21 mouse cellular contexts compared by ENCODE assay signal in the genomic region with DNA sequence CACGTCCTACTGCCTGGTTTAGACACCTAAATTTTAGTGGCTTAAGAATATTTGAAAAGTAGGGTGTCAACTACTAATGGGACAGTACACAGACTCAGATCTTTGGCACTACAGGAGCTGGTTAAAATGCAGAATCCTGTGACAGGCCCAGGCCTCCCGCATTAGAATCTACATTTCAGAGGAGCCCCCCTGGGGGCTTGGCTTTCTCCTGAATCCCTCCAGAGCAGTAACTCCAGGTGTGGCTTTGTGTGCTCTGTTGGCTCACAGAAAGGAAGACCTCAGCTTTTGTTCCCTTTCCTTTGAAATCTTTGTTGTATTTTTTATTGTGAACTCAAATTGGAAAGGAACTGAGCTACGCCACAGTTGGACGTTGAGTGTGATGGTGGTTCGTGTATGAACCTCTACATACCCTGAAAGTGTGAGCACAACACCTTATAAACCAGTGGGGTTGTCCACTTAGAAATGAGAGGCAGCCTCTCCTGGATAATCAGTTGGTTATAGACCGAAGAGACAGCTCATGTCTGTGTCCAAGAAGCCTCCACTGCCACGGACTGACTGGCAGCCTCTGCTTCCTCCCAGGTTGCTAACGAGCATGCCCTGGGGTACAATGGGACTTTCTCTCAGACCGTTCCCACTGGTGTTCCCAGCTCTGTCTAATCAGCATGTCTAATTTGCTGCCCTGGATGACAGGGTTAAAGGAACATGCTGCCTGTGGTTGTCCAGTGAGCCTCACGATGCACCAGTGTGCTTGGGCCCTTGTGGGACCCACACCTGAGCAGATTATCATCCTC. TPM values are rescaled to one million over a fixed set of nuclear protein-coding genes. Genes with fewer than 3 reads are reported as not detected.
DNase-seq lines count a peak whose midpoint lies in the region; ATAC-seq and TF ChIP-seq lines count a peak whose summit lies in the region.
"Had no signal": no experiment of that assay in that cellular context is flagged by ENCODE, and none has a peak within 500 bp of the region (broad histone marks: within the 10 kb centered on the region; RNA-seq: fewer than 3 reads in every experiment).

No protein-coding gene starts in this region.

- H3K27ac ChIP-seq in hindbrain, embryonic 11.5 days (ENCODE audit: low read depth, low read length) = no peak overlapping the region
- no peak overlapping the region for H3K27ac ChIP-seq in hindbrain, embryonic 13.5 days
- H3K27ac ChIP-seq in midbrain, embryonic 16.5 days (ENCODE audit: low read length) = no peak overlapping the region
- H3K27ac ChIP-seq: embryonic facial prominence, embryonic 15.5 days; heart, embryonic 15.5 days; intestine, embryonic 15.5 days had no signal

- no peak overlapping the region for H3K9ac ChIP-seq in hindbrain, embryonic 11.5 days (ENCODE audit: low read depth, low read length)
- no peak overlapping the region for H3K9ac ChIP-seq in hindbrain, embryonic 13.5 days
- H3K9ac ChIP-seq in midbrain, embryonic 16.5 days (ENCODE audit: low read depth, low read length) = no peak overlapping the region
- H3K9ac ChIP-seq: embryonic facial prominence, embryonic 15.5 days; heart, embryonic 15.5 days; intestine, embryonic 15.5 days; liver, postnatal 0 days had no signal

- H3K9me3 ChIP-seq in hindbrain, embryonic 11.5 days (ENCODE audit: control insufficient read depth, low read length) = no peaks in the 10 kb centered on the region
- H3K9me3 ChIP-seq in hindbrain, embryonic 13.5 days = no peaks in the 10 kb centered on the region
- H3K9me3 ChIP-seq in E14TG2a.4 (ENCODE audit: low read length) = peaks cover 28% of the 10 kb centered on the region; the same call in 1 of the 2 replicates
- no peaks in the 10 kb centered on the region for H3K9me3 ChIP-seq in midbrain, embryonic 16.5 days (replicated peaks; ENCODE audit: control insufficient read depth, low read length, poor library complexity, severe bottlenecking)
- H3K9me3 ChIP-seq: embryonic facial prominence, embryonic 15.5 days; heart, embryonic 15.5 days; intestine, embryonic 15.5 days had no signal

- peak; percentile 46; the same call in 1 of the 2 replicates for ATAC-seq in hindbrain, embryonic 11.5 days (ENCODE audit: low FRiP score)
- no peak for ATAC-seq in hindbrain, embryonic 13.5 days (ENCODE audit: low FRiP score)
- ATAC-seq in midbrain, embryonic 16.5 days = peak; percentile 52; the same call in 1 of the 2 replicates
- ATAC-seq: activated CD4-positive, CD25-positive, alpha-beta regulatory T cell, adult 4 months; intestine, embryonic 15.5 days; liver, postnatal 0 days had no signal

- H3K4me3 ChIP-seq in hindbrain, embryonic 11.5 days (ENCODE audit: low read depth, low read length) = no peak overlapping the region
- H3K4me3 ChIP-seq in hindbrain, embryonic 13.5 days = no peak overlapping the region
- H3K4me3 ChIP-seq in E14TG2a.4 (replicated peaks; ENCODE audit: low read length) = 0 out of 2 replicates have a peak overlapping the region, but pooled peaks have one; percentile 8
- no peak overlapping the region for H3K4me3 ChIP-seq in midbrain, embryonic 16.5 days (ENCODE audit: low read depth, low read length)
- H3K4me3 ChIP-seq: embryonic facial prominence, embryonic 15.5 days; heart, embryonic 15.5 days; intestine, embryonic 15.5 days; myocyte had no signal

- H3K27me3 ChIP-seq in hindbrain, embryonic 11.5 days (ENCODE audit: control insufficient read depth, insufficient read depth, low read length) = no peaks in the 10 kb centered on the region
- peaks cover 15% of the 10 kb centered on the region; the same call in 1 of the 2 replicates for H3K27me3 ChIP-seq in hindbrain, embryonic 13.5 days
- H3K27me3 ChIP-seq in E14TG2a.4 (ENCODE audit: insufficient read depth, low read length) = peaks cover 55% of the 10 kb centered on the region
- no peaks in the 10 kb centered on the region for H3K27me3 ChIP-seq in midbrain, embryonic 16.5 days (ENCODE audit: control insufficient read depth, insufficient read depth, low read depth, low read length)
- H3K27me3 ChIP-seq: embryonic facial prominence, embryonic 15.5 days; heart, embryonic 15.5 days; intestine, embryonic 15.5 days had no signal

- no peak for TF ChIP-seq CTCF in E14TG2a.4 (conservative IDR thresholded peaks at IDR 0.05; ENCODE audit: low read length)

- WGBS in hindbrain, embryonic 11.5 days = 15% methylated on average over 10 of the region's 10 CpGs
- 15% methylated on average over 10 of the region's 10 CpGs for WGBS in hindbrain, embryonic 13.5 days
- 15% methylated on average over 10 of the region's 10 CpGs for WGBS in midbrain, embryonic 16.5 days

- H3K36me3 ChIP-seq in hindbrain, embryonic 11.5 days (ENCODE audit: control insufficient read depth, insufficient read depth, low read length) = no peaks in the 10 kb centered on the region
- no peaks in the 10 kb centered on the region for H3K36me3 ChIP-seq in hindbrain, embryonic 13.5 days
- no peaks in the 10 kb centered on the region for H3K36me3 ChIP-seq in E14TG2a.4 (ENCODE audit: insufficient read depth, low read length)
- H3K36me3 ChIP-seq in midbrain, embryonic 16.5 days (ENCODE audit: control insufficient read depth, insufficient read depth, low read length) = no peaks in the 10 kb centered on the region
- H3K36me3 ChIP-seq: embryonic facial prominence, embryonic 15.5 days; heart, embryonic 15.5 days; intestine, embryonic 15.5 days had no signal

- H3K4me1 ChIP-seq in hindbrain, embryonic 11.5 days (replicated peaks; ENCODE audit: control insufficient read depth, insufficient read depth, low read length) = no peaks in the 10 kb centered on the region; the same call in 1 of the 2 replicates
- peaks cover 27% of the 10 kb centered on the region for H3K4me1 ChIP-seq in hindbrain, embryonic 13.5 days (replicated peaks)
- H3K4me1 ChIP-seq in E14TG2a.4 (replicated peaks; ENCODE audit: low read depth, low read length) = peaks cover 23% of the 10 kb centered on the region
- H3K4me1 ChIP-seq in midbrain, embryonic 16.5 days (ENCODE audit: control insufficient read depth, insufficient read depth, low read length) = peaks cover 15% of the 10 kb centered on the region
- H3K4me1 ChIP-seq: embryonic facial prominence, embryonic 15.5 days; heart, embryonic 15.5 days; intestine, embryonic 15.5 days had no signal

- no peak overlapping the region for H3K4me2 ChIP-seq in hindbrain, embryonic 11.5 days (replicated peaks; ENCODE audit: low read depth, low read length)
- no peak overlapping the region for H3K4me2 ChIP-seq in hindbrain, embryonic 13.5 days
- H3K4me2 ChIP-seq in midbrain, embryonic 16.5 days (ENCODE audit: low read length) = no peak overlapping the region
- H3K4me2 ChIP-seq: embryonic facial prominence, embryonic 15.5 days; heart, embryonic 15.5 days; intestine, embryonic 15.5 days had no signal

- DNase-seq in hindbrain, embryonic 11.5 days (ENCODE audit: low spot score) = peak; percentile 41
- peak; percentile 85 for DNase-seq in R1 (ENCODE audit: low read depth, low spot score)
- no peak for DNase-seq in kidney, postnatal 4 days
- DNase-seq in cerebellum, postnatal 14 days = no peak
- DNase-seq: adrenal gland, postnatal 10 days; B cell, adult 2 months; cerebellum, postnatal 10 days; gastrocnemius, postnatal 10 days; kidney, adult 9 months; kidney, postnatal 25 days; liver, postnatal 0 days; lung, postnatal 10 days; thymus, postnatal 4 days had no signal

RNA-seq across cellular contexts. Expression of a gene that starts 9.3 kb away (rescaled TPM):
- polyA plus RNA-seq in hindbrain, embryonic 11.5 days (2014; fragmentation: Nextera tagmentation; extraction: Ambion mirVana) = 14.1 and 14.3 TPM in 2 replicates
- polyA plus RNA-seq in hindbrain, embryonic 13.5 days (2015; fragmentation: Nextera tagmentation; extraction: Ambion mirVana) = 47.2 and 61.1 TPM in 2 replicates
- polyA plus RNA-seq in midbrain, embryonic 16.5 days (2015; fragmentation: Nextera tagmentation; extraction: Ambion mirVana) = 59.7 and 69.0 TPM in 2 replicates

Comparison
In these comparisons a context has a peak if more than half of its experiments do, and no peak if none do; other contexts are left out.
1. DNase-seq: peak in hindbrain, embryonic 11.5 days (single experiment) and R1 (single experiment); none in kidney, postnatal 4 days (0 of 2) and cerebellum, postnatal 14 days (0 of 2).